Mouse (Mus musculus) lung, adult 2 months (tissue): ENCODE measurements at regions not wholly inside any gene's neighbourhood (a gene's known extent, or its start where the extent isn't known, plus 50 kb on each side); places are given as distances from the start of the nearest gene placed in this dataset.

Experiments used
- CTCF ChIP-seq: fragments of 200-500 bp; IDR thresholded peaks from 2 replicates; pipeline ENCODE4 v1.5.1; 2011; ENCODE audit warnings: mild to moderate bottlenecking, low read length, control low read depth; ENCODE audit not compliant: insufficient read depth
- POLR2A ChIP-seq: fragments of 200-500 bp; IDR thresholded peaks from 2 replicates; pipeline ENCODE4 v1.6.1; 2011; ENCODE audit warnings: low read depth, mild to moderate bottlenecking, control low read depth, low read length, borderline replicate concordance; ENCODE audit errors: extremely low read depth

- no peak for TF ChIP-seq CTCF
- TF ChIP-seq POLR2A: no peak
Measured at GRCm38 (mm10) chr10:38353973-38354372, 467.6 kb downstream of the Rfpl4b start.
